Mouse (Mus musculus): ENCODE results near the gene Dis3l2.

- TF ChIP-seq CTCF (IDR thresholded peaks at IDR 0.05; ENCODE audit: borderline replicate concordance, insufficient read depth, low read depth, low read length) (no peak), POLR2A (IDR thresholded peaks at IDR 0.05; ENCODE audit: borderline replicate concordance, insufficient read depth, low read length) (no peak)
Observed at GRCm38 (mm10) chr1:86713054-86713453, 9.4 kb downstream of the Dis3l2 start.

Data from cerebellum, adult 2 months (tissue).